Mouse (Mus musculus): ENCODE data around the gene Rasgef1b. TPM values are rescaled to one million over a fixed set of nuclear protein-coding genes. Genes with fewer than 3 reads are reported as not detected.

Gene Rasgef1b
- polyA plus RNA-seq, 1 experiment from 2014 or later = 115 TPM

- Histone ChIP-seq H3K27ac (replicated peaks) (no peak overlapping the region), H3K36me3 (no peaks in the 10 kb centered on the region)
- no peak for ATAC-seq (replicated peaks)
Measured at GRCm38 (mm10) chr5:99183637-99184036, 545.2 kb downstream of the Rasgef1b start.

GRCm38 (mm10) chr5:99174608-99175385, 554.1 kb downstream of the Rasgef1b start:
- 76% methylated on average over 8 of the region's 8 CpGs for whole genome bisulfite sequencing
- no peak for ATAC-seq (replicated peaks)
- Histone ChIP-seq H3K27me3 (no peaks in the 10 kb centered on the region), H3K9ac (replicated peaks) (no peak overlapping the region), H3K9me3 (no peaks in the 10 kb centered on the region), H3K4me3 (no peak overlapping the region), H3K36me3 (no peaks in the 10 kb centered on the region), H3K4me1 (no peaks in the 10 kb centered on the region), H3K4me2 (replicated peaks) (no peak overlapping the region), H3K27ac (replicated peaks) (no peak overlapping the region)

More at GRCm38 (mm10) chr5:99183637-99184036, 545.2 kb downstream of the Rasgef1b start:
- Histone ChIP-seq H3K9me3 (no peaks in the 10 kb centered on the region), H3K27me3 (no peaks in the 10 kb centered on the region), H3K4me2 (replicated peaks) (no peak overlapping the region), H3K4me3 (no peak overlapping the region), H3K9ac (replicated peaks) (no peak overlapping the region), H3K4me1 (no peaks in the 10 kb centered on the region)
- WGBS = 93% methylated on average over 7 of the region's 7 CpGs

GRCm38 (mm10) chr5:99169836-99170235, 559.0 kb downstream of the Rasgef1b start:
- Histone ChIP-seq H3K36me3 (no peaks in the 10 kb centered on the region), H3K27me3 (no peaks in the 10 kb centered on the region), H3K4me1 (no peaks in the 10 kb centered on the region), H3K4me3 (no peak overlapping the region), H3K27ac (replicated peaks) (no peak overlapping the region), H3K9me3 (no peaks in the 10 kb centered on the region), H3K4me2 (replicated peaks) (no peak overlapping the region), H3K9ac (replicated peaks) (no peak overlapping the region)
- WGBS = 91% methylated on average over 4 of the region's 4 CpGs
- ATAC-seq (replicated peaks) = no peak

- Histone ChIP-seq H3K4me1 (no peaks in the 10 kb centered on the region), H3K4me2 (replicated peaks) (no peak overlapping the region), H3K36me3 (no peaks in the 10 kb centered on the region), H3K27me3 (no peaks in the 10 kb centered on the region), H3K9ac (replicated peaks) (no peak overlapping the region), H3K27ac (replicated peaks) (no peak overlapping the region), H3K4me3 (no peak overlapping the region), H3K9me3 (no peaks in the 10 kb centered on the region)
- no peak for ATAC-seq (replicated peaks)
- WGBS = 94% methylated on average over 5 of the region's 5 CpGs
Measured at GRCm38 (mm10) chr5:99167767-99168166, 561.1 kb downstream of the Rasgef1b start.

Other genes with a start within 250 kb of the Rasgef1b start
- 0.64 and 0.86 TPM in 2 replicates for gene Vamp9, start 177.2 kb upstream of the Rasgef1b start, polyA plus RNA-seq (2015; fragmentation: Nextera tagmentation; extraction: Ambion mirVana)
- gene Hnrnpd, start 249.9 kb upstream of the Rasgef1b start, polyA plus RNA-seq (2015; fragmentation: Nextera tagmentation; extraction: Ambion mirVana) = 242 and 245 TPM in 2 replicates
- 2.3 and 4.5 TPM in 2 replicates for gene 4930524J08Rik, start 250.0 kb upstream of the Rasgef1b start, polyA plus RNA-seq (2015; fragmentation: Nextera tagmentation; extraction: Ambion mirVana)

Data from forebrain, embryonic 15.5 days (tissue).